Mouse (Mus musculus): Measurements from ENCODE around the gene Itch.

Itch gene

GRCm38 (mm10) chr2:155133011-155133976 lies at the start of gene Itch:
TSS of gene Itch (plus strand) at chr2:155133509.
- TF ChIP-seq GATA4 (IDR thresholded peaks at IDR 0.05; ENCODE audit: insufficient replicate concordance, low read length): no peak

- peak; percentile 74; the same call in 1 of the 2 replicates for TF ChIP-seq GATA4 (IDR thresholded peaks at IDR 0.05; ENCODE audit: insufficient replicate concordance, low read length)
Observed at GRCm38 (mm10) chr2:155084546-155084945, 48.8 kb upstream of the Itch start.

GRCm38 (mm10) chr2:155086328-155086727 lies 47.0 kb upstream of the Itch start:
- TF ChIP-seq GATA4 (IDR thresholded peaks at IDR 0.05; ENCODE audit: insufficient replicate concordance, low read length): no peak

- no peak for TF ChIP-seq GATA4 (IDR thresholded peaks at IDR 0.05; ENCODE audit: insufficient replicate concordance, low read length)
Observed at GRCm38 (mm10) chr2:155088264-155088663, 45.0 kb upstream of the Itch start.

GRCm38 (mm10) chr2:155090909-155091742 lies 42.2 kb upstream of the Itch start:
- TF ChIP-seq GATA4 (IDR thresholded peaks at IDR 0.05; ENCODE audit: insufficient replicate concordance, low read length): no peak

GRCm38 (mm10) chr2:155091743-155092075 lies 41.6 kb upstream of the Itch start:
- TF ChIP-seq GATA4 (IDR thresholded peaks at IDR 0.05; ENCODE audit: insufficient replicate concordance, low read length): peak; percentile 50; the same call in 1 of the 2 replicates

- no peak for TF ChIP-seq GATA4 (IDR thresholded peaks at IDR 0.05; ENCODE audit: insufficient replicate concordance, low read length)
Observed at GRCm38 (mm10) chr2:155093418-155093817, 39.9 kb upstream of the Itch start.

GRCm38 (mm10) chr2:155098720-155099380 lies 34.5 kb upstream of the Itch start:
- no peak for TF ChIP-seq GATA4 (IDR thresholded peaks at IDR 0.05; ENCODE audit: insufficient replicate concordance, low read length)

GRCm38 (mm10) chr2:155099421-155099820 lies 33.9 kb upstream of the Itch start:
- no peak for TF ChIP-seq GATA4 (IDR thresholded peaks at IDR 0.05; ENCODE audit: insufficient replicate concordance, low read length)

GRCm38 (mm10) chr2:155099994-155100795 lies 33.1 kb upstream of the Itch start:
- no peak for TF ChIP-seq GATA4 (IDR thresholded peaks at IDR 0.05; ENCODE audit: insufficient replicate concordance, low read length)

- TF ChIP-seq GATA4 (IDR thresholded peaks at IDR 0.05; ENCODE audit: insufficient replicate concordance, low read length): no peak
Observed at GRCm38 (mm10) chr2:155100796-155101259, 32.5 kb upstream of the Itch start.

GRCm38 (mm10) chr2:155101761-155102181 lies 31.5 kb upstream of the Itch start:
- no peak for TF ChIP-seq GATA4 (IDR thresholded peaks at IDR 0.05; ENCODE audit: insufficient replicate concordance, low read length)

- TF ChIP-seq GATA4 (IDR thresholded peaks at IDR 0.05; ENCODE audit: insufficient replicate concordance, low read length): no peak
Observed at GRCm38 (mm10) chr2:155103607-155104006, 29.7 kb upstream of the Itch start.

GRCm38 (mm10) chr2:155115216-155115830 lies 18.0 kb upstream of the Itch start:
- no peak for TF ChIP-seq GATA4 (IDR thresholded peaks at IDR 0.05; ENCODE audit: insufficient replicate concordance, low read length)
